Mouse (Mus musculus) lung, adult 2 months (tissue): ENCODE measurements around the gene Hist1h4k.

ENCODE experiments used
- CTCF ChIP-seq: fragments of 200-500 bp; IDR thresholded peaks from 2 replicates; pipeline ENCODE4 v1.5.1; 2011; ENCODE audit warnings: mild to moderate bottlenecking, low read length, control low read depth; ENCODE audit not compliant: insufficient read depth
- POLR2A ChIP-seq: fragments of 200-500 bp; IDR thresholded peaks from 2 replicates; pipeline ENCODE4 v1.6.1; 2011; ENCODE audit warnings: low read depth, mild to moderate bottlenecking, control low read depth, low read length, borderline replicate concordance; ENCODE audit errors: extremely low read depth

DNA sequence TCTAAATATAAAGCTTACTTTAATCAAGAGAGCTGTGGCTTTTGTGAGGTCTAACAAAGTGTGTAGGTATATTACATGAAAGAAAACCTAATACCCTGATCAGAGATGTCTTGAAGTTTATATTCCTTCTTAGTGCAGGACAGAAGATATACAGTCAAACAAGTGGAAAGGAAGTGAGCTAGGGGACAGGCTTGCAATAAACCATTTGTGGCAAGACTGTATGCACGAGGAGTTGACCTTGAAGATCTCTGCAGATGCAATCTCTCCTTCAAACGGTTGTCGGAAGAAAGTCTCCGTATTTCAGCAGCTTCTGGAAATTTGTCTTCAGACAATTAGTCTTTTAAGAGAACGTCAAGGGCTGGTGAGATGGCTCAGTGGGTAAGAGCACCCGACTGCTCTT lies 39.6 kb upstream of the Hist1h4k start:
- TF ChIP-seq CTCF, result no peak
- no peak for TF ChIP-seq POLR2A
